Mouse (Mus musculus): ENCODE data around the gene Thbs2. TPM values are rescaled to one million over a fixed set of nuclear protein-coding genes. Genes with fewer than 3 reads are reported as not detected.
"Not testable (repeated sequence)": the region's sequence is repeated elsewhere in the genome, so short reads cannot be mapped to it uniquely, and the experiment has no call there.

The Thbs2 gene
- polyA plus RNA-seq, 2 experiments = 0.63 to 0.65 TPM

GRCm38 (mm10) chr17:14635546-14636323, 58.3 kb downstream of the Thbs2 start:
- no peaks in the 10 kb centered on the region for H3K36me3 ChIP-seq (replicated peaks; ENCODE audit: control insufficient read depth, insufficient read depth, low read depth)
- WGBS (ENCODE audit: insufficient replicate concordance) = 66% methylated on average over 8 of the region's 8 CpGs
- no peak overlapping the region for H3K27ac ChIP-seq
- no peak for TF ChIP-seq CTCF (IDR thresholded peaks at IDR 0.05; ENCODE audit: low read depth)
- no peak for TF ChIP-seq EP300 (IDR thresholded peaks at IDR 0.05; ENCODE audit: low read depth)
- ATAC-seq (ENCODE audit: insufficient read depth) (no peak), DNase-seq (ENCODE audit: low read depth in 3 of 3, low spot score in 3 of 3) (no peak)
- no peaks in the 10 kb centered on the region for H3K4me1 ChIP-seq (replicated peaks; ENCODE audit: control insufficient read depth in 2 of 2, insufficient read depth in 2 of 2, low read length in 1 of 2)
- no peak overlapping the region for H3K4me3 ChIP-seq (ENCODE audit: insufficient read depth in 1 of 2, low read depth in 2 of 2, low read length in 2 of 2)
- H3K9ac ChIP-seq (replicated peaks) = no peak overlapping the region
- no peaks in the 10 kb centered on the region for H3K9me3 ChIP-seq (ENCODE audit: control insufficient read depth, low read length)
- no peak overlapping the region for H3K4me2 ChIP-seq (ENCODE audit: low read depth)
- H3K27me3 ChIP-seq (ENCODE audit: control insufficient read depth, insufficient read depth, low read length) = no peaks in the 10 kb centered on the region

- no peak for ATAC-seq (ENCODE audit: insufficient read depth)
- 42% methylated on average over 4 of the region's 4 CpGs for WGBS (ENCODE audit: insufficient replicate concordance)
- Histone ChIP-seq H3K9ac (replicated peaks) (no peak overlapping the region), H3K4me3 (ENCODE audit: insufficient read depth in 1 of 2, low read depth in 2 of 2, low read length in 2 of 2) (no peak overlapping the region), H3K27ac (no peak overlapping the region), H3K4me1 (replicated peaks; ENCODE audit: control insufficient read depth in 2 of 2, insufficient read depth in 2 of 2, low read length in 1 of 2) (no peaks in the 10 kb centered on the region), H3K4me2 (ENCODE audit: low read depth) (no peak overlapping the region), H3K27me3 (ENCODE audit: control insufficient read depth, insufficient read depth, low read length) (no peaks in the 10 kb centered on the region), H3K36me3 (replicated peaks; ENCODE audit: control insufficient read depth, insufficient read depth, low read depth) (no peaks in the 10 kb centered on the region), H3K9me3 (ENCODE audit: control insufficient read depth, low read length) (no peaks in the 10 kb centered on the region)
- TF ChIP-seq CTCF (IDR thresholded peaks at IDR 0.05; ENCODE audit: low read depth) (no peak), EP300 (IDR thresholded peaks at IDR 0.05; ENCODE audit: low read depth) (no peak)
- DNase-seq (ENCODE audit: low read depth in 3 of 3, low spot score in 3 of 3) = no peak
These were observed 65.1 kb downstream of the Thbs2 start for GRCm38 (mm10) chr17:14628901-14629300.

- no peak for ATAC-seq (ENCODE audit: insufficient read depth)
- 73% methylated on average over 12 of the region's 12 CpGs for WGBS (ENCODE audit: insufficient replicate concordance)
- Histone ChIP-seq H3K27ac (no peak overlapping the region), H3K27me3 (ENCODE audit: control insufficient read depth, insufficient read depth, low read length) (no peaks in the 10 kb centered on the region), H3K9me3 (ENCODE audit: control insufficient read depth, low read length) (no peaks in the 10 kb centered on the region), H3K4me2 (ENCODE audit: low read depth) (no peak overlapping the region), H3K36me3 (replicated peaks; ENCODE audit: control insufficient read depth, insufficient read depth, low read depth) (no peaks in the 10 kb centered on the region), H3K4me3 (ENCODE audit: insufficient read depth in 1 of 2, low read depth in 2 of 2, low read length in 2 of 2) (no peak overlapping the region), H3K9ac (replicated peaks) (no peak overlapping the region), H3K4me1 (replicated peaks; ENCODE audit: control insufficient read depth in 2 of 2, insufficient read depth in 2 of 2, low read length in 1 of 2) (no peaks in the 10 kb centered on the region)
- TF ChIP-seq EP300 (IDR thresholded peaks at IDR 0.05; ENCODE audit: low read depth) (no peak), CTCF (IDR thresholded peaks at IDR 0.05; ENCODE audit: low read depth) (no peak)
- no peak for DNase-seq (ENCODE audit: low read depth in 3 of 3, low spot score in 3 of 3)
These were observed 66.2 kb downstream of the Thbs2 start for GRCm38 (mm10) chr17:14627828-14628338.

- DNase-seq (ENCODE audit: low read depth in 3 of 3, low spot score in 3 of 3) = no peak
- no peak for ATAC-seq (ENCODE audit: insufficient read depth)
- no peaks in the 10 kb centered on the region for H3K36me3 ChIP-seq (replicated peaks; ENCODE audit: control insufficient read depth, insufficient read depth, low read depth)
- H3K4me3 ChIP-seq (ENCODE audit: insufficient read depth in 1 of 2, low read depth in 2 of 2, low read length in 2 of 2) = no peak overlapping the region
- H3K27me3 ChIP-seq (ENCODE audit: control insufficient read depth, insufficient read depth, low read length) = no peaks in the 10 kb centered on the region
- no peak overlapping the region for H3K9ac ChIP-seq (replicated peaks)
- no peak overlapping the region for H3K27ac ChIP-seq
- no peaks in the 10 kb centered on the region for H3K9me3 ChIP-seq (ENCODE audit: control insufficient read depth, low read length)
- 41% methylated on average over 8 of the region's 8 CpGs for WGBS (ENCODE audit: insufficient replicate concordance)
- no peak for TF ChIP-seq CTCF (IDR thresholded peaks at IDR 0.05; ENCODE audit: low read depth)
- TF ChIP-seq EP300 (IDR thresholded peaks at IDR 0.05; ENCODE audit: low read depth) = no peak
- H3K4me1 ChIP-seq (replicated peaks; ENCODE audit: control insufficient read depth in 2 of 2, insufficient read depth in 2 of 2, low read length in 1 of 2) = no peaks in the 10 kb centered on the region
- no peak overlapping the region for H3K4me2 ChIP-seq (ENCODE audit: low read depth)
These were observed 69.6 kb downstream of the Thbs2 start for GRCm38 (mm10) chr17:14624433-14624832.

- H3K4me3 ChIP-seq (ENCODE audit: insufficient read depth in 1 of 2, low read depth in 2 of 2, low read length in 2 of 2); H3K36me3 ChIP-seq (replicated peaks; ENCODE audit: control insufficient read depth, insufficient read depth, low read depth); H3K4me2 ChIP-seq (ENCODE audit: low read depth); H3K27me3 ChIP-seq (ENCODE audit: control insufficient read depth, insufficient read depth, low read length); H3K27ac ChIP-seq; ATAC-seq (ENCODE audit: insufficient read depth); H3K4me1 ChIP-seq (replicated peaks; ENCODE audit: control insufficient read depth in 2 of 2, insufficient read depth in 2 of 2, low read length in 1 of 2); H3K9ac ChIP-seq (replicated peaks); DNase-seq (ENCODE audit: low read depth in 3 of 3, low spot score in 3 of 3); H3K9me3 ChIP-seq (ENCODE audit: control insufficient read depth, low read length): not testable (repeated sequence)
These were observed 73.0 kb downstream of the Thbs2 start for GRCm38 (mm10) chr17:14621006-14621405.
